Mouse (Mus musculus): ENCODE data around the gene Lrrc9. TPM values are rescaled to one million over a fixed set of nuclear protein-coding genes. Genes with fewer than 3 reads are reported as not detected.

Gene Lrrc9
- not detected for polyA plus RNA-seq (2015; fragmentation: Illumina TruSeq; extraction: RNeasy Lipid Tissue Mini Kit (QIAGEN cat#74804); ENCODE audit: insufficient read depth, low read depth, low replicate concordance)

GRCm38 (mm10) chr12:72441839-72442576 lies at the start of gene Lrrc9:
Gene Lrrc9, plus strand, starts transcription at chr12:72441866.

GRCm38 (mm10) chr12:72408954-72409353 lies 32.7 kb upstream of the Lrrc9 start, which contains the start of gene Rtn1:
Gene Rtn1, minus strand, starts transcription at chr12:72409054.

GRCm38 (mm10) chr12:72536021-72536597 lies 94.4 kb downstream of the Lrrc9 start, which contains the start of gene Pcnx4:
Gene Pcnx4, plus strand, starts transcription at chr12:72536383.

Other genes starting within 250 kb of the Lrrc9 start
- 3.7 TPM for gene Rtn1, start 32.8 kb upstream of the Lrrc9 start, polyA plus RNA-seq (2015; fragmentation: Illumina TruSeq; extraction: RNeasy Lipid Tissue Mini Kit (QIAGEN cat#74804); ENCODE audit: insufficient read depth, low read depth, low replicate concordance)
- 1.2 TPM for gene Pcnx4, start 94.5 kb downstream of the Lrrc9 start, polyA plus RNA-seq (2015; fragmentation: Illumina TruSeq; extraction: RNeasy Lipid Tissue Mini Kit (QIAGEN cat#74804); ENCODE audit: insufficient read depth, low read depth, low replicate concordance)
- gene Gm4756, start 207.8 kb downstream of the Lrrc9 start, polyA plus RNA-seq (2015; fragmentation: Illumina TruSeq; extraction: RNeasy Lipid Tissue Mini Kit (QIAGEN cat#74804); ENCODE audit: insufficient read depth, low read depth, low replicate concordance), result not detected
- gene Dhrs7, start 223.0 kb downstream of the Lrrc9 start, polyA plus RNA-seq (2015; fragmentation: Illumina TruSeq; extraction: RNeasy Lipid Tissue Mini Kit (QIAGEN cat#74804); ENCODE audit: insufficient read depth, low read depth, low replicate concordance), result 14.6 TPM